Mouse (Mus musculus) erythroblast, adult 5-6 weeks (primary cell): ENCODE data around the gene Gm3182. TPM values are rescaled to one million over a fixed set of nuclear protein-coding genes. Genes with fewer than 3 reads are reported as not detected.
"Not testable (repeated sequence)": the region's sequence is repeated elsewhere in the genome, so short reads cannot be mapped to it uniquely, and the experiment has no call there.

Source experiments
- ATAC-seq: replicated peaks from 2 replicates; pipeline ENCODE4 v1.8.0; 2016; ENCODE audit warnings: moderate number of reproducible peaks, mild to moderate bottlenecking, moderate TSS enrichment, inconsistent platforms; ENCODE audit not compliant: poor library complexity, low FRiP score, severe bottlenecking
- total RNA-seq, 2 experiments: library from RNA; stranded (forward) in 1 of 2; stranded (reverse) in 1 of 2; fragments of 150-400 nt in 1 of 2; fragments of 200-764, 138-1000 nt in 1 of 2; gene quantifications; 2 replicates each; pipeline versions ENCODE4 v1.2.3 to v1.2.4; 2015 to 2017; ENCODE audit warnings: low replicate concordance in 2 of 2

Gene Gm3182
- total RNA-seq (2015; ENCODE audit: low replicate concordance): not detected in 2 replicates
- not detected in 2 replicates for total RNA-seq (2017; ENCODE audit: low replicate concordance)

DNA sequence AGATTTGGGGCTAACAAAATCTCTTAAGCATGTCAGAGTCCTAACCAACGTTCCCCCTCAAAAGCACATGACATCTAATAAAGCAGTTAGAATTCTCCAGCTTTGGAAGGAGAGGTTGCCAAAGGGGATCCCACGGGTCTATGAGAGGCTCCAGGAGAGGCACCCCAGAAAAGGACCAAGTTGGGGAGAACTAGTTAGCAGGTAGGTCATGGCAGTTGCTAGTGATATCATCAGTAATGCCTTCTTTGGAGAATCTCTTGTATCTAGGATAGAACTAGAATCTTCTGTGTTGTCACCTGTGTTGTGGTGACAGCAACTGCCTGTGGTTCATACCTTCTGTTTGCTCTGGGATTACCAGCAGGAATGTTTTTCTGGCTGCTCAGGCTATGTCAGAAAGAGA is at the start of gene Gm3182:
Gm3182 (plus strand) TSS at position 301 of the 400 bp plus-strand sequence.
- not testable (repeated sequence) for ATAC-seq

DNA sequence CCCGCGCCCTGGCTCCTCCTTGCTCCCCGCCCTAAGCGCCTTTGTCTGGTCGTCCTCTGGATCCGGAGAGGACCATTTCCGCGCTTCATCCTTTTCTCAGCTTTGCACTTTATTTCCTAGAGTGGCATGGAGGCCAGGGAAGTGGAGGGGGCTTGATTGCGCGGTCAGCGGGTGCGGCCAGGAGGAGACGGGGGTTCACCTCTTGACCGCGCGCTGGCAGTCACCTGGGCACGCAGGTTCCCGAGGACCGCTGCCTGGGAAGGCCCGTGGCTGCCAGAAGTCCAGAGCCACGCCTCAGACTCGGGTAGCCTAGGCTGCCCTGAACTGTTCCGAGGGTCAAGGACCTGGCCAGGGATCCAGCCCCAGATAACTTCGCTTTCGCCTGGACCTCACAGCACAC is 17.9 kb downstream of the Gm3182 start:
- not testable (repeated sequence) for ATAC-seq

Other genes starting within 250 kb of the Gm3182 start
- not detected in 2 replicates for gene Gm3138, start 232.1 kb upstream of the Gm3182 start, total RNA-seq (2015; ENCODE audit: low replicate concordance)
- gene Gm3138, start 232.1 kb upstream of the Gm3182 start, total RNA-seq (2017; ENCODE audit: low replicate concordance): 2.2 TPM in 1 of 2 replicates, not detected in the other
- gene Gm3149, start 164.5 kb upstream of the Gm3182 start, total RNA-seq (2015; ENCODE audit: low replicate concordance): not detected in 2 replicates
- not detected in 2 replicates for gene Gm3149, start 164.5 kb upstream of the Gm3182 start, total RNA-seq (2017; ENCODE audit: low replicate concordance)
- gene 2610042L04Rik, start 147.0 kb upstream of the Gm3182 start, total RNA-seq (2015; ENCODE audit: low replicate concordance): not detected in 2 replicates
- gene 2610042L04Rik, start 147.0 kb upstream of the Gm3182 start, total RNA-seq (2017; ENCODE audit: low replicate concordance): not detected in 2 replicates
- gene Gm3159, start 84.2 kb upstream of the Gm3182 start, total RNA-seq (2015; ENCODE audit: low replicate concordance): not detected in 2 replicates
- not detected in 2 replicates for gene Gm3159, start 84.2 kb upstream of the Gm3182 start, total RNA-seq (2017; ENCODE audit: low replicate concordance)
- gene Gm3164, start 66.3 kb upstream of the Gm3182 start, total RNA-seq (2015; ENCODE audit: low replicate concordance): not detected in 2 replicates
- gene Gm3164, start 66.3 kb upstream of the Gm3182 start, total RNA-seq (2017; ENCODE audit: low replicate concordance): not detected in 2 replicates
- not detected in 2 replicates for gene Gm3173, start 50.8 kb upstream of the Gm3182 start, total RNA-seq (2015; ENCODE audit: low replicate concordance)
- gene Gm3173, start 50.8 kb upstream of the Gm3182 start, total RNA-seq (2017; ENCODE audit: low replicate concordance): not detected in 2 replicates
- not detected in 2 replicates for gene Gm3047, start 73.7 kb downstream of the Gm3182 start, total RNA-seq (2015; ENCODE audit: low replicate concordance)
- gene Gm3047, start 73.7 kb downstream of the Gm3182 start, total RNA-seq (2017; ENCODE audit: low replicate concordance): not detected in 2 replicates
- not detected in 2 replicates for gene Gm8159, start 150.6 kb downstream of the Gm3182 start, total RNA-seq (2015; ENCODE audit: low replicate concordance)
- gene Gm8159, start 150.6 kb downstream of the Gm3182 start, total RNA-seq (2017; ENCODE audit: low replicate concordance): 2.1 TPM in 1 of 2 replicates, not detected in the other
- gene Gm3239, start 182.4 kb downstream of the Gm3182 start, total RNA-seq (2015; ENCODE audit: low replicate concordance): not detected in 2 replicates
- not detected in 2 replicates for gene Gm3239, start 182.4 kb downstream of the Gm3182 start, total RNA-seq (2017; ENCODE audit: low replicate concordance)
- not detected in 2 replicates for gene Gm7876, start 227.5 kb downstream of the Gm3182 start, total RNA-seq (2015; ENCODE audit: low replicate concordance)
- not detected in 2 replicates for gene Gm7876, start 227.5 kb downstream of the Gm3182 start, total RNA-seq (2017; ENCODE audit: low replicate concordance)
- not detected in 2 replicates for gene Gm3252, start 245.0 kb downstream of the Gm3182 start, total RNA-seq (2015; ENCODE audit: low replicate concordance)
- gene Gm3252, start 245.0 kb downstream of the Gm3182 start, total RNA-seq (2017; ENCODE audit: low replicate concordance): not detected in 2 replicates